Comparison of ENCODE assay signal across 9 mouse cellular contexts in the genomic region with DNA sequence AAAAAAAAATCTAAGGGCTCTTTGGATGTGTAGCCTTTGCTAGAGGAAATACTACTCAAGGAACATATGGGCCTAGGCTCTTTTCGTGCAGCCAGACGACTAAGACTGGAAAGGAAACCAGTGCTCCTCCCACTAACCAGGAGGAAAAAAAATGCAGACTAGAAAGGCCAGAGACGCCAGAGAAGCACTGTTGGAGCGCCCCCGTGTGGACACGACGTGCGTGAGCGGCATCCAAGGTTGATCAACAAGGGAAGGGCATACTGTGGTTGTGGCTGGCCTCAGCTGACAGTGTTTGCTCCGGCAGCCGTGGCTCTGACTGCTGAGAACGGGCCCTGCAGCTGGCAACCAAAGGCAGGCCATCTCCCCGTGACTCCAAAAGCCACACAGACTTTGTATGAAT. TPM values are rescaled to one million over a fixed set of nuclear protein-coding genes. Genes with fewer than 3 reads are reported as not detected.
A peak's percentile ranks its signal among the peaks of the same experiment; 100 is the strongest.
DNase-seq lines count a peak whose midpoint lies in the region; ATAC-seq and TF ChIP-seq lines count a peak whose summit lies in the region.
"Had no signal": no experiment of that assay in that cellular context is flagged by ENCODE, and none has a peak within 500 bp of the region (broad histone marks: within the 10 kb centered on the region; RNA-seq: fewer than 3 reads in every experiment).

No protein-coding gene starts in this region.

- peak; percentile 60 for ATAC-seq in erythroblast, adult 5-6 weeks (replicated peaks; ENCODE audit: low FRiP score, poor library complexity, severe bottlenecking)
- ATAC-seq in heart, embryonic 11.5 days (replicated peaks; ENCODE audit: insufficient number of reproducible peaks, low FRiP score, low TSS enrichment), result 0 out of 2 replicates have a peak, but pooled peaks have one; percentile 45
- peak; percentile 53 for ATAC-seq in kidney, embryonic 15.5 days (replicated peaks; ENCODE audit: low FRiP score)
- peak; percentile 55; the same call in 1 of the 2 replicates for ATAC-seq in limb, embryonic 15.5 days (ENCODE audit: insufficient number of reproducible peaks, low FRiP score, low TSS enrichment, low read depth)

- peak; percentile 85 for DNase-seq in CD4-positive helper T cell, adult 2 months (ENCODE audit: low read depth, low spot score)
- peak; percentile 96 for DNase-seq in brain, embryonic 14.5 days (ENCODE audit: low read depth)
- peak; percentile 71 to 83 for DNase-seq in monocyte, adult 2 months (ENCODE audit: low read depth in 1 of 2, low spot score in 2 of 2)
- DNase-seq in spleen, postnatal 14 days (ENCODE audit: low spot score in 2 of 2), result peak; percentile 53 to 66

- H3K9ac ChIP-seq in heart, embryonic 11.5 days (ENCODE audit: low read depth, low read length), result peak overlapping the region; percentile 66
- no peak overlapping the region for H3K9ac ChIP-seq in kidney, embryonic 15.5 days
- H3K9ac ChIP-seq in limb, embryonic 15.5 days, result no peak overlapping the region

- TF ChIP-seq CTCF in brain, embryonic 14.5 days (IDR thresholded peaks at IDR 0.05; ENCODE audit: borderline replicate concordance, extremely low read depth, insufficient read depth, insufficient read length), result peak; percentile 99

- no peak for TF ChIP-seq POLR2A in brain, embryonic 14.5 days (IDR thresholded peaks at IDR 0.05; ENCODE audit: borderline replicate concordance, extremely low read depth, insufficient read depth, insufficient read length, poor library complexity, severe bottlenecking)

- H3K4me2 ChIP-seq in heart, embryonic 11.5 days, result peak overlapping the region; percentile 53
- H3K4me2 ChIP-seq in kidney, embryonic 15.5 days, result peak overlapping the region; percentile 50
- peak overlapping the region; percentile 35 for H3K4me2 ChIP-seq in limb, embryonic 15.5 days

- 2% methylated on average over 13 of the region's 13 CpGs for WGBS in heart, embryonic 11.5 days (ENCODE audit: insufficient replicate concordance)
- 0% methylated on average over 13 of the region's 13 CpGs for WGBS in kidney, embryonic 15.5 days
- 0% methylated on average over 13 of the region's 13 CpGs for WGBS in limb, embryonic 15.5 days

- H3K36me3 ChIP-seq in heart, embryonic 11.5 days (ENCODE audit: control insufficient read depth, insufficient read depth, low read length), result no peaks in the 10 kb centered on the region
- no peaks in the 10 kb centered on the region for H3K36me3 ChIP-seq in kidney, embryonic 15.5 days
- H3K36me3 ChIP-seq in limb, embryonic 15.5 days, result no peaks in the 10 kb centered on the region

- H3K9me3 ChIP-seq in heart, embryonic 11.5 days (replicated peaks; ENCODE audit: control insufficient read depth, low read length), result no peaks in the 10 kb centered on the region
- no peaks in the 10 kb centered on the region for H3K9me3 ChIP-seq in kidney, embryonic 15.5 days (replicated peaks)
- no peaks in the 10 kb centered on the region for H3K9me3 ChIP-seq in limb, embryonic 15.5 days

- peaks cover 11% of the 10 kb centered on the region; the same call in 1 of the 2 replicates for H3K4me1 ChIP-seq in heart, embryonic 11.5 days (ENCODE audit: control insufficient read depth, insufficient read depth, low read length)
- peaks cover 39% of the 10 kb centered on the region for H3K4me1 ChIP-seq in kidney, embryonic 15.5 days
- H3K4me1 ChIP-seq in limb, embryonic 15.5 days, result peaks cover 50% of the 10 kb centered on the region

- peak overlapping the region; percentile 12; the same call in 1 of the 2 replicates for H3K4me3 ChIP-seq in heart, embryonic 11.5 days (ENCODE audit: low read depth, low read length)
- 0 out of 2 replicates have a peak overlapping the region, but pooled peaks have one; percentile 19 for H3K4me3 ChIP-seq in kidney, embryonic 15.5 days (replicated peaks)
- no peak overlapping the region; the same call in 1 of the 2 replicates for H3K4me3 ChIP-seq in limb, embryonic 15.5 days
- H3K4me3 ChIP-seq: erythroblast, embryonic 14.5 days had no signal

- peak overlapping the region; percentile 37; the same call in 1 of the 2 replicates for H3K27ac ChIP-seq in heart, embryonic 11.5 days (ENCODE audit: low read depth, low read length)
- H3K27ac ChIP-seq in kidney, embryonic 15.5 days, result peak overlapping the region; percentile 95
- H3K27ac ChIP-seq in limb, embryonic 15.5 days, result peak overlapping the region; percentile 97

- no peaks in the 10 kb centered on the region; the same call in 1 of the 2 replicates for H3K27me3 ChIP-seq in heart, embryonic 11.5 days (ENCODE audit: control insufficient read depth, insufficient read depth, low read length)
- no peaks in the 10 kb centered on the region for H3K27me3 ChIP-seq in kidney, embryonic 15.5 days
- H3K27me3 ChIP-seq in limb, embryonic 15.5 days, result no peaks in the 10 kb centered on the region

RNA-seq across cellular contexts. Expression of a gene that starts 30.8 kb away (rescaled TPM):
- polyA plus RNA-seq in brain, embryonic 14.5 days (2012; rRNA removed), result not detected in 2 replicates
- not detected in 2 replicates for total RNA-seq in erythroblast, adult 5-6 weeks (2015; ENCODE audit: low replicate concordance)
- total RNA-seq in erythroblast, adult 5-6 weeks (2017; ENCODE audit: low replicate concordance), result not detected in 2 replicates
- polyA plus RNA-seq in heart, embryonic 11.5 days (2014; fragmentation: Nextera tagmentation; extraction: Ambion mirVana), result 0.13 TPM in 1 of 2 replicates, not detected in the other
- 0.06 TPM in 1 of 2 replicates, not detected in the other for polyA plus RNA-seq in kidney, embryonic 15.5 days (2015; fragmentation: Nextera tagmentation; extraction: Ambion mirVana)
- 0.51 and 0.65 TPM in 2 replicates for polyA plus RNA-seq in limb, embryonic 15.5 days (2015; fragmentation: Nextera tagmentation; extraction: Ambion mirVana)
- polyA plus RNA-seq: erythroblast, embryonic 14.5 days had no signal

RNA-seq across cellular contexts. Expression of a gene that starts 42.8 kb away (rescaled TPM):
- polyA plus RNA-seq in brain, embryonic 14.5 days (2012; rRNA removed), result 0.23 TPM in 1 of 2 replicates, not detected in the other
- total RNA-seq in erythroblast, adult 5-6 weeks (2015; ENCODE audit: low replicate concordance), result not detected in 2 replicates
- 0.34 TPM in 1 of 2 replicates, not detected in the other for total RNA-seq in erythroblast, adult 5-6 weeks (2017; ENCODE audit: low replicate concordance)
- polyA plus RNA-seq in heart, embryonic 11.5 days (2014; fragmentation: Nextera tagmentation; extraction: Ambion mirVana), result 0.23 and 0.52 TPM in 2 replicates
- 0.17 TPM in 1 of 2 replicates, not detected in the other for polyA plus RNA-seq in kidney, embryonic 15.5 days (2015; fragmentation: Nextera tagmentation; extraction: Ambion mirVana)
- 0.14 TPM in 1 of 2 replicates, not detected in the other for polyA plus RNA-seq in limb, embryonic 15.5 days (2015; fragmentation: Nextera tagmentation; extraction: Ambion mirVana)
- polyA plus RNA-seq: erythroblast, embryonic 14.5 days had no signal

Comparison
In these comparisons a context has a peak if more than half of its experiments do, and no peak if none do; other contexts are left out.
1. H3K27ac ChIP-seq: peak in every context shown above with its lines; median percentile 97 in limb, embryonic 15.5 days; 95 in kidney, embryonic 15.5 days; 37 in heart, embryonic 11.5 days.